Mouse (Mus musculus): ENCODE results near the gene Numbl. TPM values are rescaled to one million over a fixed set of nuclear protein-coding genes. Genes with fewer than 3 reads are reported as not detected.

The Numbl gene
- polyA plus RNA-seq, 1 experiment from 2014 or later: 15.8 TPM

- peak; percentile 87 for ATAC-seq (ENCODE audit: insufficient read depth, low FRiP score)
- under 1% methylated on average over 49 of the region's 49 CpGs for WGBS
- no peaks in the 10 kb centered on the region for H3K36me3 ChIP-seq (ENCODE audit: control insufficient read depth, insufficient read depth, low read length)
Measured at GRCm38 (mm10) chr7:27228281-27228821, 29.9 kb upstream of the Numbl start, which contains the start of gene Itpkc. Gene Itpkc, minus strand, starts transcription at chr7:27228661.

GRCm38 (mm10) chr7:27228865-27229264, 29.4 kb upstream of the Numbl start:
- H3K36me3 ChIP-seq (ENCODE audit: control insufficient read depth, insufficient read depth, low read length): no peaks in the 10 kb centered on the region
- H3K9ac ChIP-seq (ENCODE audit: low read length): peak overlapping the region; percentile 91
- H3K4me1 ChIP-seq (ENCODE audit: control insufficient read depth, insufficient read depth, low read length): peaks cover 45% of the 10 kb centered on the region
- H3K27me3 ChIP-seq (ENCODE audit: control insufficient read depth, insufficient read depth, low read length): no peaks in the 10 kb centered on the region
- H3K4me2 ChIP-seq (ENCODE audit: low read depth, low read length): peak overlapping the region; percentile 76
- H3K9me3 ChIP-seq (replicated peaks; ENCODE audit: control insufficient read depth, low read length): no peaks in the 10 kb centered on the region
- peak overlapping the region; percentile 92 for H3K27ac ChIP-seq (ENCODE audit: low read length)
- peak overlapping the region; percentile 91 for H3K4me3 ChIP-seq (replicated peaks; ENCODE audit: low read length)
- 9% methylated on average over 6 of the region's 6 CpGs for WGBS
- ATAC-seq (ENCODE audit: insufficient read depth, low FRiP score): no peak

More at GRCm38 (mm10) chr7:27228281-27228821, 29.9 kb upstream of the Numbl start, which contains the start of gene Itpkc:
- Histone ChIP-seq H3K9ac (ENCODE audit: low read length) (peak within 1 kb of the TSS; percentile 91), H3K9me3 (replicated peaks; ENCODE audit: control insufficient read depth, low read length) (no peaks in the 10 kb centered on the region), H3K4me3 (replicated peaks; ENCODE audit: low read length) (peak within 1 kb of the TSS; percentile 91), H3K4me1 (ENCODE audit: control insufficient read depth, insufficient read depth, low read length) (peaks cover 42% of the 10 kb centered on the region), H3K27me3 (ENCODE audit: control insufficient read depth, insufficient read depth, low read length) (no peaks in the 10 kb centered on the region), H3K27ac (ENCODE audit: low read length) (peak within 1 kb of the TSS; percentile 92), H3K4me2 (ENCODE audit: low read depth, low read length) (peak within 1 kb of the TSS; percentile 76)

- H3K4me3 ChIP-seq (replicated peaks; ENCODE audit: low read length): no peak overlapping the region
- 82% methylated on average over 4 of the region's 4 CpGs for WGBS
- no peak overlapping the region for H3K4me2 ChIP-seq (ENCODE audit: low read depth, low read length)
- H3K36me3 ChIP-seq (ENCODE audit: control insufficient read depth, insufficient read depth, low read length): no peaks in the 10 kb centered on the region
- no peak overlapping the region for H3K9ac ChIP-seq (ENCODE audit: low read length)
- H3K27ac ChIP-seq (ENCODE audit: low read length): no peak overlapping the region
- peaks cover 28% of the 10 kb centered on the region for H3K4me1 ChIP-seq (ENCODE audit: control insufficient read depth, insufficient read depth, low read length)
- no peaks in the 10 kb centered on the region for H3K9me3 ChIP-seq (replicated peaks; ENCODE audit: control insufficient read depth, low read length)
- no peaks in the 10 kb centered on the region for H3K27me3 ChIP-seq (ENCODE audit: control insufficient read depth, insufficient read depth, low read length)
- ATAC-seq (ENCODE audit: insufficient read depth, low FRiP score): no peak
Measured at GRCm38 (mm10) chr7:27230781-27231180, 27.5 kb upstream of the Numbl start.

DNA sequence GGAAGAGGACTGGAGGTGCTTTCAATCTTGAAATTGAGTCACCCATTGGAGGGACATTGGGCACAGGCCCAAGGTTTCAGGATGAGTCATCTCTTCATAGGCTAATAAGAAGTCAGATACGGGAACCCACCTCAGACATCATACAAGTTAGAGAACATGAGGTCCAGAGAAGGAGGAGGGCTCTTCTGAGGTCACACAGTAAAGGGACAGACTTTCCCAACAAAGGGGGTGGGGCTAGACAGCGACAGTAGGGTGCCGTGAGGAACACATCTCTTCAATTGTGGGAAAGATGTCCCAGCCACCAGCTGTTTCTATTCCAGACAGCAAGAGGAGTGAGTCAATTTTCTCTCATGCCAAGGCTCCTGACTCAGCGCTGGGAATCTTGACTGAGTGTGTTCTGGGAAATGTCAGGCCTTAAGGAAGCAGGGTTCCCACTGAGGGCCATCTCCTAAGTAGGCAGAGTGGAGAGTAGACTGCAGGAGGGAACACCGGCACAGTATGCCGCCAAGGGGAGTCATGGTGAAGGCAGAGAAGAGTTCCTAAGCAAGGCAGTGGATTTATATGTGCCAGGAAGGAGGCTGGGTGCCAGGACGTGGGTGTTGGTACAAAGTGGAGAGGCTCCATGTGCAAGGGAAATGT, 26.4 kb upstream of the Numbl start:
- Histone ChIP-seq H3K9ac (ENCODE audit: low read length) (no peak overlapping the region), H3K9me3 (replicated peaks; ENCODE audit: control insufficient read depth, low read length) (no peaks in the 10 kb centered on the region), H3K4me2 (ENCODE audit: low read depth, low read length) (no peak overlapping the region), H3K27ac (ENCODE audit: low read length) (peak overlapping the region; percentile 58), H3K4me1 (ENCODE audit: control insufficient read depth, insufficient read depth, low read length) (peaks cover 18% of the 10 kb centered on the region), H3K4me3 (replicated peaks; ENCODE audit: low read length) (no peak overlapping the region), H3K27me3 (ENCODE audit: control insufficient read depth, insufficient read depth, low read length) (no peaks in the 10 kb centered on the region), H3K36me3 (ENCODE audit: control insufficient read depth, insufficient read depth, low read length) (no peaks in the 10 kb centered on the region)
- no peak for ATAC-seq (ENCODE audit: insufficient read depth, low FRiP score)
- WGBS: 51% methylated on average over 7 of the region's 7 CpGs

DNA sequence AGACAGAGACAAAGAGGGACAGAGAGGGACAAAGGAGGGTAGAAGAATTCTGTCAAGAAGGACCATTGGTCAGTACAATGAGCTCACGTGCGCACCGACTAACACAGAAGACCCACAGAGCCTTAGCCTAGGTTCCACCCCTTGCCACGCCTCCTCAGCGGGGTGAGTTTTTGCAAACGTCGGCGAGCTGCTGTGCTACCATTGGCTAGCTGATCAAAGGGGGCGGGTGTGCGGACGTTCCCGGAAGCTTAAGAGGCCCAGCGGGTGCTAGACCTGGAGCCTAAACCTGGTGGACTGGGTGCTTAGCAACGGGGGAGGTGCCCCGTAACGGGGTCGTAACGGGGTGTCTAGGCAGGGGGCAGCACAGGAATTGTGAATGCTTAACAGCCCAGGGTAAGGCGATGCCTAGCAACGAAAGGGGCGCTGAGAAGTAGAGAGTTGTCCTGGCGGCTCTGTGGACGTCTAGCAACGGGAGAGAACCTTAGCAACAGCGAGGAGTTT, 25.4 kb upstream of the Numbl start, which contains the start of gene Coq8b:
Gene Coq8b (plus strand): TSS at position 243 of the 501 bp plus-strand sequence.
- Histone ChIP-seq H3K27ac (ENCODE audit: low read length) (peak within 1 kb of the TSS; percentile 58), H3K4me1 (ENCODE audit: control insufficient read depth, insufficient read depth, low read length) (peaks cover 16% of the 10 kb centered on the region)
- WGBS: under 1% methylated on average over 25 of the region's 25 CpGs

GRCm38 (mm10) chr7:27233300-27233699, 24.9 kb upstream of the Numbl start:
- Histone ChIP-seq H3K9ac (ENCODE audit: low read length) (peak overlapping the region; percentile 76), H3K9me3 (replicated peaks; ENCODE audit: control insufficient read depth, low read length) (no peaks in the 10 kb centered on the region), H3K4me1 (ENCODE audit: control insufficient read depth, insufficient read depth, low read length) (peaks cover 16% of the 10 kb centered on the region), H3K36me3 (ENCODE audit: control insufficient read depth, insufficient read depth, low read length) (0 out of 2 replicates have a peak, but pooled peaks cover 2% of the 10 kb centered on the region), H3K27me3 (ENCODE audit: control insufficient read depth, insufficient read depth, low read length) (no peaks in the 10 kb centered on the region), H3K27ac (ENCODE audit: low read length) (peak overlapping the region; percentile 43), H3K4me2 (ENCODE audit: low read depth, low read length) (peak overlapping the region; percentile 80), H3K4me3 (replicated peaks; ENCODE audit: low read length) (peak overlapping the region; percentile 72)
- 7% methylated on average over 6 of the region's 6 CpGs for WGBS
- ATAC-seq (ENCODE audit: insufficient read depth, low FRiP score): no peak

More for the DNA sequence above, 25.4 kb upstream of the Numbl start, which contains the start of gene Coq8b:
- peak within 1 kb of the TSS; percentile 76 for H3K9ac ChIP-seq (ENCODE audit: low read length)
- H3K4me2 ChIP-seq (ENCODE audit: low read depth, low read length): peak within 1 kb of the TSS; percentile 80
- peak; percentile 88 for ATAC-seq (ENCODE audit: insufficient read depth, low FRiP score)
- H3K9me3 ChIP-seq (replicated peaks; ENCODE audit: control insufficient read depth, low read length): no peaks in the 10 kb centered on the region
- peak within 1 kb of the TSS; percentile 72 for H3K4me3 ChIP-seq (replicated peaks; ENCODE audit: low read length)
- 0 out of 2 replicates have a peak, but pooled peaks cover 2% of the 10 kb centered on the region for H3K36me3 ChIP-seq (ENCODE audit: control insufficient read depth, insufficient read depth, low read length)
- no peaks in the 10 kb centered on the region for H3K27me3 ChIP-seq (ENCODE audit: control insufficient read depth, insufficient read depth, low read length)

DNA sequence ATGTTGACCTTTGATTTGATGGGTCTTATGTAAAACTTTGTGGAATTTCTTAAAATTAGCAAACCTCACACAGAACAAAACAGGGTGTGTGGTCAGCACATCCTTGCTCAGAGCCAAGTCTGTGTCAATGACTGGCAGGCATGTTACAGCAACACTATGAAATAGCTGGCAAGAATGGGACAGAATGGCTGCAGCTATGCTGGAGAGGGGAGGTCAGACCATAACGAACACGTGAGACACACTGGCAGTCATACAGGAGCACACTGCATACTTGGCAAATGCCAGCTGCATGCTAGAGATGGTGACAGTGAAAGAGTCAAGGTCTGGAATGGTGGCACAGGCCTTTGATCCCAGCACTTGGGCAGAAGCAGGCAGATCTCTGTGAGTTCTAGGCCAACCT, 22.5 kb upstream of the Numbl start:
- Histone ChIP-seq H3K36me3 (ENCODE audit: control insufficient read depth, insufficient read depth, low read length) (0 out of 2 replicates have a peak, but pooled peaks cover 7% of the 10 kb centered on the region), H3K9ac (ENCODE audit: low read length) (no peak overlapping the region), H3K4me2 (ENCODE audit: low read depth, low read length) (no peak overlapping the region), H3K27me3 (ENCODE audit: control insufficient read depth, insufficient read depth, low read length) (no peaks in the 10 kb centered on the region), H3K27ac (ENCODE audit: low read length) (no peak overlapping the region), H3K4me3 (replicated peaks; ENCODE audit: low read length) (no peak overlapping the region), H3K9me3 (replicated peaks; ENCODE audit: control insufficient read depth, low read length) (no peaks in the 10 kb centered on the region), H3K4me1 (ENCODE audit: control insufficient read depth, insufficient read depth, low read length) (peaks cover 12% of the 10 kb centered on the region)
- no peak for ATAC-seq (ENCODE audit: insufficient read depth, low FRiP score)
- WGBS: 92% methylated on average over 2 of the region's 2 CpGs

DNA sequence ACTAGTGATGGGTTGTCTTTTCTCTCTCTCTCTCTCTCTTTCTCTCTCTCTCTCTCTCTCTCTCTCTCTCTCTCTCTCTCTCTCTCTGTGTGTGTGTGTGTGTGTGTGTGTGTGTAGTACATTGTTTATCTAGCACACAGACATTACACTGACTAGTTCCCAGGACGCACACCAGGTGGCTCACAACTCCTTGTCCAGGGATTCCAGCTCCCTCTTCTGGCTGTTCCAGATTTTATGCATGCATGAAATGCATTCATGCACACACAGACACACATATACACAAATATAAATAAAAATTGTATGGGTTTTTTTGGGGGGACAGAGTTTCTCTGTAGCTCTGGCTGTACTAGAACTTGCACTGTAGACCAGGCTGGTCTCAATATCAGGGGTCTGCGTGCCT, 20.7 kb upstream of the Numbl start:
- H3K27ac ChIP-seq (ENCODE audit: low read length): no peak overlapping the region
- H3K4me1 ChIP-seq (ENCODE audit: control insufficient read depth, insufficient read depth, low read length): peaks cover 8% of the 10 kb centered on the region
- no peak overlapping the region for H3K9ac ChIP-seq (ENCODE audit: low read length)
- WGBS: 82% methylated on average over 2 of the region's 2 CpGs
- no peak overlapping the region for H3K4me3 ChIP-seq (replicated peaks; ENCODE audit: low read length)
- ATAC-seq (ENCODE audit: insufficient read depth, low FRiP score): no peak
- no peaks in the 10 kb centered on the region for H3K9me3 ChIP-seq (replicated peaks; ENCODE audit: control insufficient read depth, low read length)
- no peak overlapping the region for H3K4me2 ChIP-seq (ENCODE audit: low read depth, low read length)
- no peaks in the 10 kb centered on the region for H3K27me3 ChIP-seq (ENCODE audit: control insufficient read depth, insufficient read depth, low read length)
- 0 out of 2 replicates have a peak, but pooled peaks cover 7% of the 10 kb centered on the region for H3K36me3 ChIP-seq (ENCODE audit: control insufficient read depth, insufficient read depth, low read length)

- H3K27ac ChIP-seq (ENCODE audit: low read length): no peak overlapping the region
- H3K27me3 ChIP-seq (ENCODE audit: control insufficient read depth, insufficient read depth, low read length): no peaks in the 10 kb centered on the region
- H3K36me3 ChIP-seq (ENCODE audit: control insufficient read depth, insufficient read depth, low read length): peaks cover 8% of the 10 kb centered on the region; the same call in 1 of the 2 replicates
- no peaks in the 10 kb centered on the region for H3K9me3 ChIP-seq (replicated peaks; ENCODE audit: control insufficient read depth, low read length)
- H3K4me3 ChIP-seq (replicated peaks; ENCODE audit: low read length): no peak overlapping the region
- H3K4me1 ChIP-seq (ENCODE audit: control insufficient read depth, insufficient read depth, low read length): peaks cover 5% of the 10 kb centered on the region
- 91% methylated on average over 5 of the region's 5 CpGs for WGBS
- H3K9ac ChIP-seq (ENCODE audit: low read length): no peak overlapping the region
- no peak overlapping the region for H3K4me2 ChIP-seq (ENCODE audit: low read depth, low read length)
- ATAC-seq (ENCODE audit: insufficient read depth, low FRiP score): no peak
Measured at GRCm38 (mm10) chr7:27238568-27238967, 19.7 kb upstream of the Numbl start.

Data from stomach, embryonic 16.5 days (tissue).